Mouse (Mus musculus) adrenal gland, adult 18-20 months (tissue): Measurements from ENCODE around the gene Mitf. TPM values are rescaled to one million over a fixed set of nuclear protein-coding genes. Genes with fewer than 3 reads are reported as not detected.

Experiments used
- DNase-seq, 2 experiments: peaks; one replicate each; pipeline ENCODE4 v3.0.0; 2021 to 2022; ENCODE audit warnings: low spot score in 2 of 2
- total RNA-seq, 2 experiments: library from RNA; stranded (reverse); gene quantifications; 1 replicate in 1 of 2; 2 replicates in 1 of 2; pipeline ENCODE4 v1.2.3; 2021

The Mitf gene
- total RNA-seq, 2 experiments from 2014 or later = 7.9 to 8.4 TPM

DNA sequence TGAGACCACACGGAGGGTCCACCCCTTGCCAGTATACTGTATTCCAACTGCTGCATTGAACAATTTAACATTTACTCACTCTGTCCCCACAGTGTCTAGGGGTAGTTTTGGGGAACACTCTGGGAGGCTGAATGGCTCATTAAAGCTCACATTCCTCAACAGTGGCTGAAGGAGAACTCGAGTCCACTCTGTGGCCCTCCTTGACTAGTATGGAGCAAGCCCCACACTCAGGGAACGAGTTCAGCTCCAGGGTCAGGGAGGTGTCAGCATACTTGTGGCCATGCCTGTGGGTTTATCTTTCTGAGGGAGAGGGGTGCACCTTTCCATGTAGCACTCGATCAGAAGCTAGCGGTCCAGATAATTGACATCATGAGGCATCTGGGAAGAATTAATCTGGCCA lies 130.3 kb downstream of the Mitf start:
- no peak for DNase-seq

DNA sequence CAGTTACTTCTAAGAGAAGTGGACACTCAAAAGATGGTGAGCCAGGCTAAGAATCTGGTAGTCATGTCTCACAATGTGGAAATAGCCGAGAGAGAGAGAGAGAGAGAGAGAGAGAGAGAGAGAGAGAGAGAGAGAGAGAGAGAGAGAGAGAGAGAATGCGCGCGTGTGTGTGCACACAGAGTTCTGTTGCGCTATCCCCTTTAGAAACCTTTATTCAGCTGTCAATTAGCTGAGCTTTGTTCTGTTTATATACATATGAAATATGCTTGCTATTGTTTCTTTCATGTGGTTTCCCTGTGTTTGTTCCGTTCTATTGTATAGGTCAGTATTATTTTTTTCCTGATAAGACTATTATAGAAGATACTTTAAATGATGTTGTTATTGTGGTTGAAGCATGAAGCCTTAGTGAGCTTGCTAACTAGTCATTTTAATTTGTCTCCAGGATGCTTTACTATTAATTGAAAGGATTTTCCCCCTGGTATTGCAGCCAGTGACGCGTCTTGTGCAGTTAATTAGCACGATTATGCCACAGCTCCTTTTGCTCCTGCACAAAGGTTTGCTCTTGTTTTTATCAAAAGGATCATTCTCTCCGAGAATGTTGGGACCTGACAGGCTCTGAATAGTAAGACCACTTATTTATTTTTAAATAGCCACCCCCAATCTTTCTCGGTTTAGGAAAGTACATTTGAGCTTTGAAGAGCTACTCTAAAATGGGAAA lies 131.2 kb downstream of the Mitf start:
- DNase-seq = no peak

DNA sequence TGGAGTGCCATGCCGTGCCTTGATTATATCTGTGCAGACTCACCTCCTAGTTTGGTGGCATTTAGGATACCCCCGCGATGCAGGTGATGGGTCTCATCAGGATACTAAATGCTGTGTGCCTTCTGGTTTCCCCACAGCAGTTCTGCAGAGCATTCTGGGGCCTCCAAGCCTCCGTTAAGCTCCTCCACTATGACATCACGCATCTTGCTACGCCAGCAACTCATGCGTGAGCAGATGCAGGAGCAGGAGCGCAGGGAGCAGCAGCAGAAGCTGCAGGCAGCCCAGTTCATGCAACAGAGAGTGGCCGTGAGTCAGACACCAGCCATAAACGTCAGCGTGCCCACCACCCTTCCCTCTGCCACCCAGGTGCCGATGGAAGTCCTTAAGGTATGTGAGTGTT lies 134.1 kb downstream of the Mitf start:
- DNase-seq = no peak

DNA sequence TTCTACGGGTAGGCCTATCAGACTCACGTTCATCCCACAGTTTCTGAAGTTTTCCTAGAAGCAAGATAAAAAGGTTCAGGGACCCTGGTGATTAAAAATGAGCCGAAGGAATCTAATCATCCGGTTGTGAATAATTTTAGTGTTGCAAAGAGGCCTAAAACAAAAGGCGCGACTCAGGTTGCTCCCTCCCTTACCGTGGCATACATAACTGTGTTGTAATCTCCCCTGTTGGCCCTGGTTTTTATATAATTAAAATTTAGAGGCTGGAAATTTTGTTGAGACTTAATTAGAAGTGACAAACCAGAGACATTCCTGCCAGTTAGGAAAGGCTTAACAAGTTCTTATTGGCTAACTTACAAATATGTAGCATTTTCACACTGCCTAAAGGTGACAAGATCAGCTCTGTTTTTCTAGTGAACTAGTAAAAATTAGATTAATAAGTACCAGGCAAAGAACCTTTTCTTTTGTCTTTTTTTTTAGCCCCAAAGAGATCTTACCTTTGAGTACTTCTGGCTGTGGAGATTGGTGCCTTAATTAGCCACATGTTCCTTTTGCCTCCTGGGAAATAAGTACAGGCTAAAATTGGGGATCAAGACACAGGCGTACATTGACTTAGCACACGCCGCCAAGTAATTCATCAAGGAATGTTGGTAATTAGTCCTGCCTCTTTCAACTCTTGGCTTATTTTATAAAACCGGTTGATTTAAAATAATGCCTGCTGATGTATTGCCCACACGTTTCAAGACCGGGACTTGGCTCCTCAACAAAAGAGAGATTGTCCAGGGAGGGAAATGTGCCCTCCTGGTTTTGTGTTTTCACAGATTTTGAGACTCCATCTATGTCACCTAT lies 143.4 kb downstream of the Mitf start:
- DNase-seq = no peak

DNA sequence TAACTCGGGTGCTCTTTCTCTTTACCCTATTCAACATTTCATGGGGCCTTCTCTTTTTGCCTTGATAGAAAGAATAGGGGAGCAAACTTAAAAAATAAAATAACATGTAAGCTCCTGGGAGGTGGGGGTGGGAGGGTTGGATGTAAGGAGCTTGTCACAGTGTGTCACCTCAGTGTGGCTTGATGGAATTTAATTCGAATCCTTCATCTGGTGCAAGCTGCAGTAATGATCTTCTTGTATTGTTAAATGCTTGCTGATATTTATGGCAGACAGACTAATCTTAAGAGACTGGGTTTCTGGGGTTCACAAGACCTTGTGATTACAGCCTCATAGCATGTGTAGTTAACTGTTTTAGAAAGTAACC lies 144.0 kb downstream of the Mitf start:
- no peak for DNase-seq

DNA sequence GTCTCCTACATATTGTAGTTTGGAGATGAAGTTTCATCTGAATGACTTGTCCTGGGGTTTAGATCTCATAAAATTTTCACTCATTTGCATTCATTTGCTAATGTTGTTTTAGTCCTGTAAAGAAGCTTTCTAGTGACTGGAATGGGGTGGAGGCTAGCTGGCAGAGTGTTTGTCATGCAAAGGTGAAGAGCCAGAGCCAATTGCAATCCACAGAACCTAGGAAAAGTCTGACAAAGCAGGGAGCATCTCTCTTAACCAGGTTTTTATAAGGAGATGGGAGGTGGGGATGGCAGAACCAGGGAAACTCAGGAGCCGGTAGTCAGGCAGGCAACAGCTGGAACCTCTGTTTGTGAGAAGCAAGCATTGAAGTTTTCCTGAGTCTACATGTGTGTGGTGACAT lies 144.9 kb downstream of the Mitf start:
- DNase-seq = no peak

DNA sequence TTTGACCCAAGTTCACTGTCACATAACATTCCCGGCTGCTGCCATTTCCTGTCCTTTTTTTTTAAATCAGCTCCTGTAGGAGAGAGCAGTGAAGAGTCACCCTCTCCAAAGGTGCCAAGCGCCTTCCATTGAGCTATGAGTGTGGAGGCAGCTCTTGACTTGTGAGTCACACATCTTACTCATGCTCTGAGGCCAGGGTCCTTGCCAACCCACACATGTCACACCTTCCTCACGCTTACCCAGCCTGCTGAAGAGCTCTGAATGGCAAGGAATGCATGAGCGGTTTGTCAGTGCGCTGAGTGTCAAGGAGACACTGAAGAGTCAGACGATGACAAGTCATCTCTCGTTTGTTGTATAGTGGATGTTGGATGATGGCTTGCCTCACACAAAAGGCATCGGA lies 146.0 kb downstream of the Mitf start:
- peak in 1 of 2 experiments; percentile 22 for DNase-seq

DNA sequence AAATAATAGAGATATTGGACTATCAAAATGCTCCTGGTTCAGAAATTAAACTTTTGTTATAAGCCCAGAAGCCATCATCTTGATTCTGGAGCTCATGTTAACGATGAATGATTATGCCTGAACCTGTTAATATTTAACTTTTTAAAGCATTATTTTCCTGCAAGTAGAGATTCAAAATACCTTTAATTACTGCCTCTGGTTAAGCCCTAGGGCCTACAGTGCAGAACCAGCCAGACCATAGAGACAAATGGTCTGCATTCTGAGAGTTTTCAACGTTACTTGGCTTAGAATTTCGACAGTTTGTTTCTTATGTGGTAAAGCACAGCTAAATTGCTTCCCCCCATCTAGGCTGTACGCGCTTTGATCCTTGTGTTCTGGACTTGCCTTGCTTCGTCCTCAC lies 149.3 kb downstream of the Mitf start:
- no peak for DNase-seq

DNA sequence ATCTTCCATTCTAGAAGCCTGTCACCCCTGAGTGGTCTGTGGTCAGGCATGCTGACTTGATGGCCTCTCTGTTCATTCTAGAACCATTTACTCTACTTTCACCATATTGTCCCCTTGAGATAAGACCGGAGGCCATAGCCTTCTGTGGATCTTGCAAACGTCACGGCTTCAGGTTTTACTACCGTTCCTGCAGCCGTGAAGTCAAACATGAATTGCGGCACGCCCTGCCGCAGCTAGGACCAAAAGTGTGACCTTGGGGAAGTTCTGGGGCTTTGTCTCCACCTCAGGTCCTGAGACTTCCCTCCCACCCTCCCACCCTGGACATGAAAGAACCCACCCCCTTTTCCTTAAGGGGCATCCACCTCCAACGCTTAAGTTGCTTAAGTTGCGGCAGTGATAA lies 149.8 kb downstream of the Mitf start:
- DNase-seq = no peak

DNA sequence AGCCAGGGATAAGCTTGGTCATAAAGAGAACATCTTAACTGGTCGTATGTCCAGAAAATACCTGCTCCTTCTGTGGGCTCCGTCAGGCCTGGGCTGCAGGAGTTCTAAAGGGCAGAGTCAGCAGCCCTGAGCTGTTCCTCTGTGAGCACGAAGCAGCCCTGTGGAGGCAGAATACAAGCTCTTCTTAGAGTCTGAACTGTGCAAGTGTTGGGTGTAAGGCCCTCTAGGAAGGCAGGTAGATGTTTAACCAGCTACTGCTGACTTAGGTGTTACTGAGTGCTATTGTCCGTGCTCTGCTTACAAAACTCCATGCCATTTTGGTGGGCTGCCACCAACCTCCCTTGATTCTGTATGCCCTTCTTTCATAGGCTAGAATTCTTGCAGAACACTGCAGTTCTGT lies 151.4 kb downstream of the Mitf start:
- no peak for DNase-seq

DNA sequence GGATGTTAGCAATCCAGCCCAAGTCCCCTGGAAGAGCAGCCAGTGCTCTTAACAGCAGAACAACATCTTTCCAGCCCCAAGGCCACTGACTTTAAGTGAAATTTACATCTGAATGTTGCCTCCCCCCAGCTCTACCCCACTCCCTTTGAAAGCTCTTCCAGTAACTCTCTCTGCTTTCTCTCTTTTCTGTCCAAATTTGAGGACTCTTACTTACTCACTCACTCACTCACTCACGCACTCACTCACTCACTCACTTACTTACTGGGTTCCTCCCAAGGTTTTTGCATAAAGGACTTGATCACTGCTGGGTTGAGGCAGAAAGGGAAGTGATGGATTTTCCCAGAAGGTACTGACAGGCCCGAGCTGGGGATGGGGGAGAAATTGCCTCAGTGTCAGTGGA lies 154.9 kb downstream of the Mitf start:
- DNase-seq = no peak

DNA sequence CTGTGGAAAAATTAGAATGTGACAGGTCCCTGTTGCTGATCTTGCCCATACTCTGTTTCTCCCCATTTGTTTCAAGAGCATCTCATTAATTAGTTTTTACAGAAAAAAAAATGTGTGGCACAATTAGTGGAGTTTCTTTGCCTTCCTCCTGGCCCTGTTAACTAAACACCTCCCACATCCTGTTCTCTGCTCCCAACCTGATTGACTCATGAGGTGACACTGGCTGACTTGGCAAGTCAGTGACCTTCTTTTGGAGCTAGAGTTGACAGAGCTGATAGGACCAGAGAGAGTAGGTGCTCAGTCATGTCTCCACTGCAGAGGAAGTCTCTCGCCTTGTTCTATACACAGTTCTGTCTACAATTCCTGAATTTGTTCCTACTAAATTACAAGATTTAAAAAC lies 155.5 kb downstream of the Mitf start:
- DNase-seq = no peak

DNA sequence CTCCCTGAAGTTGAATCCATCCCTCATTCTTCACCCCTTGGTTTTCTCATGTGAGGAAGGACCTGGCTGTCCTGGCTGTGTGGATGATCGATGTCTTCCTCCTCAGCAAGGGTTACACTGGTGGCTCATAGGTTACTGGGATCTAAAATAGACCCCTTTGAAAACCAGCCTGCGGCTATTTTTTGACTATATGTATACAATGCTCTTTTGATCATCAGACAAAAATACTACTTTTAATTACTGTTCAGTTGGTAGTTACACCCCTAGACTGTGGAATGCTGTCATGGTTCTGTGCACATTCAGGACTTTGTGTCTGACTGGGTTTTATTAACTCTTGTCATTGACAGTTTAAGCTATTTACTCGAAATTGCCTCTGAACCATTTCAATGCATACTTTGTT lies 157.9 kb downstream of the Mitf start:
- DNase-seq = no peak

DNA sequence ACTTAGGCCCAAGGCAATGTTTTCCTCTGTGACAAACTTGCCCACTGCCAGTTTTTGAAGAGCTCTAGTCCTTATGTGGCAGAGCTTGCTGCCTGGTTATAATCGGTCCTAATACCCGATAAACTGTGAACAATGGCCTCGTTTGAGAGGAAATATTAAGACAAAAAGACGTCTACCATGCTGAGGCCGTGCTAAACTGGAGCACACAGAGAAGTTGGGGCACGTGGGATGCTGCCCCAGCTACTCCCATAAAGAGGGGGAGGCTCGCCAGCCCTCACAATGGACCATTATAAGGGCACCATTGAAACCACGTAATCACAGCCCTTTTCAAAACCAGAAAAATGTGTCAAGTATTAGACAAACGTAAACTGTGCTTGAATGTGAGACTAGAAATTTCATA lies 174.8 kb downstream of the Mitf start:
- no peak for DNase-seq

DNA sequence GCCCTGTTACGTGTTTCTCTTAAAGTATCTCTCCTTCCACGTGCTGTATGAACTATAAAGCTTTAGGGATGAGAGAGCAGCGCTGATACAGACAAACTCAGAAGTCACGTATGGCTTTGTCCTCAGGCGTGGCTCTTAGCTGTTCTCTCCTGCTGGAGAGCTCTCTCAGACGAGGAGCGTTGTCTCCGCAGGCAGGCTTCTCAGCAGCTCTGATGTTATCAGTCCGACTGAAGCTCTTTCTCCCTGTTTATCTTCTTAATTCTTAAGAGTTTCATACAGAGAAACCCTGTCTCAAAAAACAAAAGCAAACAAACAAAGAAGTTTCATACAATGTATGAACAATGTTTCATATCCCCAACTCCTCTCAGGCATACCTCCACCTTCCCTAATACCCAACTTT lies 178.8 kb downstream of the Mitf start:
- DNase-seq = no peak

DNA sequence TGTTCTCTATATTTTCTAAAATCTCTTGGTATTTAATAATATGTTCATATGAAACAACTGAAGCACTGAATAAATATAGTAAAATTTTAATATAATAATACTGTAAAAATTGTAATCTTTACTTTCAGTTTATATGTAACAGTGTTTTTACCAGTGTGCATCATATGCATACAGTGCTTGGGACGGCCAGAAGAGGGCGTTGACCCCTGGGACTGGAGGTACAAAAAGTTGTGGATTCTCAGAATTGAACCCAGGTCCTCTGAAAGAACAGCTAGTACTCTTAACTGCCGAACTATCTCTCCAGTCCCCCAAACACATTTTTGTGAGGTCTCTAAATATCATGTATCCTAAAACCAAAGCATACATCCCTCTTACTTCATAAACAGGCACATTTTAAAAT lies 179.6 kb downstream of the Mitf start:
- DNase-seq = no peak

DNA sequence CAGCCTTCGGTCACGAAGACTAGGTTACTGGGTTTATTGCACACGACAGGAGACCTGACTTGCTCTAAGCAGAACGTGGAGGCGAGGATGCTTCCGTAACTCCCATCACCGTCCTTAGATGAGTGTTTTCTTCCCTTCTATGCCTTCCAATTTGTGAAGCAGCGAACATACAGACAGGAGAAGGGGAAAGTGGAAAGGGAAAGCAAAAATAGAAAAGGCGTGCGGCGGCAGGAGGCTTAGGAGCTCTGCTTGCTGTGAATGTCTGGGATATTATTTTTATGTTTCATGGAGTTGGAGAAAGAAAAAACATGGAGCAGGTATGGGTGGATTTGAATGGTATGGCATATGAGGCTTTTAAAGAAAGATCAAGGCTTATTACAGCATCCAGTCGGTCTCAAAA lies 186.7 kb downstream of the Mitf start:
- no peak for DNase-seq

DNA sequence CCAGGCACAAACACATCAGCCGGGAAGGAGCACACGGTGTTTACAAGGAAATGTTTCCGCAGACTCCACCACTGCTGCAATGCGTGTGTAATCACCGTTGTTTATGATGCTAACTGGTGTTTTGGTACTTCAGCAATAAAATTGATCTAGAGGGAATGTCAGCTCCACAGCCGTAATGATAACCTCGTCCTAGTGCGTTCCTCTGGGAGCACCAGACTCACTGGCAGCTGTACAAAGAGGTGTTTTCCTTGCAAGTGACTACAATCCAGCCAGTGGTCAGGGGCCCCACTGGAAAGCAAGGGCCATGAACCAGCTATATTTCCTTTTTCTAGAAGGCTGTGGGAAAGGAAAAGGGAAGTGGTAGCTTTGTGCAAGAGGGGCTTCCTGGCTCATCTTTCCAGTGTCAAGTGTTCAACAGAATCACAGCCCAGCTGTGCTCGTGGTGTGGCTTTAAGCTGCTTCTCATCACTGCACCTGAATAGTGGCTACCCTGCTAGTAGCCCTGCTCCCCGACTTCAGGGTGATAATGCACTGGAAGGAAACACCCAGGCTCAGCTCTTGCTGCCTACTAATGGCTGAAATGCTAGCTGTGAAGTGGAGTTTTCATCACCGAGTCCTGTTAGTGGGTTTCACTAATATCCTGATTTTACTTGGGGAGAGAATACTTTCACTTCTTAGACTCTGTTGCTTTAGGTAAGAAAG lies 188.9 kb downstream of the Mitf start:
- no peak for DNase-seq

DNA sequence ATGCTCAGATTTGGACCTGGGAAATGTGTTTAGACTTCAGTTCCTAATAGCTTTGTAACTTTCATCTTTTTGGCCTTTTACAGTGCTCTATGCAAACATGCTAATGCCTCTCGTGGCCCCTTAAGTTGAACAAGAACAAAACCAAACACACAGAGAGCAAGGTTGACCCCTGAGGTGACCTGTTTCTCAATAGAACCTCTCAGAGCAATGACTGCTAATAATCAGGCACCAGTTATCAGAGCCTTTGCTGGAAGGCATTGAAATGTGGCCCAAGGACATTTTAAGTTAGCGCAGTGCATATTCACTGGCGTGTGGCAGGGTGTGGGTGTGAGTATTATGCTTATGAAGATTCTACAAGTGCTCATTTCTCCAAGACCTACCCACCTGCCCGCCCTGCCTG lies 194.7 kb downstream of the Mitf start:
- DNase-seq = peak in 1 of 2 experiments; percentile 20

DNA sequence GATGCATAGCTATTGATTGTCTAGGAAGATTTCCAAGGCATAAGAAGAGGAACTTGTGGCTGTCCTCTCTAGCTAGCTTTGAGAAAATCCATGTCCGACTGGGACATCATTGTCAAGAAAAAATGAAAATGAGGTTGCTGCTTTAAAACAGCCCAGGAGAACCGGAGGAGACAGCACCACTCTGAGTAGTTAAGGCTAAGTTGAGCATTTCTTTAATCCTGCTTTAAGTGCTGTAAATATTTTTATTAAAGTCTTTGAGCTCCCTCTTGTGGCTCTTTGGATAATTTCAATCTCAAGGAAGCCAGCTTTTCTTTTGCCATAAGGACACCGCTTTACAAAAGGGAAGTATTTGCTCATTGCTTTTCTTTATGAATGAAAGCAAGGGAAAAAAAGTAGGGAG lies 196.3 kb downstream of the Mitf start:
- no peak for DNase-seq

DNA sequence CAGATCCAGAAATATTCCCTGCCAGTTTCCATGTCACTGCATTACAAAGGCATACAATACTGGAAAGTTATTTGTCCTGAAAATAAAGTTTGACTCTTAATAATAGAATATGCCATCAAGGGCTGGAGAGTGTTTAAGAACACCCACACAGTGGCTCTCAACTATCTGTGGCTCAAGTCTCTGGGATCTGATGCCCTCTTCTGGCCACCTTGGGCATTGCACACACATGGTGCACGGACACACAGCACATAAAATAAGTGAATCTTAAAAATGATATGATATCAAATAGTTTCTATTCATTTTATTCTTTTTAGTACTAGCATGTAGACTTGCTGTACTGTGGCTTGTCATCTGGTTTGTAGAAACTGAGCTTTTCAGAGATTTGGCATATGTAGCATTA lies 198.7 kb downstream of the Mitf start:
- peak in 1 of 2 experiments; percentile 30 for DNase-seq

DNA sequence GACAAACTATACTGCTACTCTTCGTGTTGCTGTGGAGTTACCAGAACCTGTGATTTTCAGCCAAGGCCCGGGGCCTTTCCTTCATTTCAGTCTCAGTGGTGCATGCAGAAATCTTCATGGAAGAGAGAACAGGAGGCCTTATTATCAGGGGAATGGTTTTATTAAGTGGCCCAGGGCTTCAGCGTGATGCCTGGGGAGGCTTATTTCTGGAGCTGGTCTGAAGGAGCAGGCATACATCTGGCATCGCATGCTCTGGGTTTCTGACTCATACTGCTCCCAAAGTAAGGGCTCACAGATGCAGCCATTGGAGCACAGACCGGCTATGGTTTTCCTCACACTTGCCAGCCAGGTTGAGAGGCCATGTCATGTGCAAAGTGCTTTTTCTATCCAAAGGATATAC lies 208.2 kb downstream of the Mitf start:
- no peak for DNase-seq
